Mouse (Mus musculus): ENCODE measurements around the gene Zc3h12d. TPM values are rescaled to one million over a fixed set of nuclear protein-coding genes. Genes with fewer than 3 reads are reported as not detected.

Zc3h12d gene
- total RNA-seq (2017): 1.4 and 2.8 TPM in 2 replicates

GRCm38 (mm10) chr10:7832171-7832676 is at the start of gene Zc3h12d:
TSS of gene Zc3h12d (plus strand) at chr10:7832470.
- ATAC-seq (replicated peaks in 1 of 2; ENCODE audit: insufficient read depth in 1 of 2, low FRiP score in 2 of 2, low TSS enrichment in 1 of 2, low read depth in 1 of 2, poor library complexity in 2 of 2, severe bottlenecking in 2 of 2): peak; percentile 74 to 77

GRCm38 (mm10) chr10:7787319-7787718 is 45.0 kb upstream of the Zc3h12d start:
- no peak for ATAC-seq (replicated peaks in 1 of 2; ENCODE audit: insufficient read depth in 1 of 2, low FRiP score in 2 of 2, low TSS enrichment in 1 of 2, low read depth in 1 of 2, poor library complexity in 2 of 2, severe bottlenecking in 2 of 2)

- ATAC-seq (replicated peaks in 1 of 2; ENCODE audit: insufficient read depth in 1 of 2, low FRiP score in 2 of 2, low TSS enrichment in 1 of 2, low read depth in 1 of 2, poor library complexity in 2 of 2, severe bottlenecking in 2 of 2): peak; percentile 25 to 61; a peak in 2 of 4 replicates
Measured at GRCm38 (mm10) chr10:7792254-7792750, 40.0 kb upstream of the Zc3h12d start.

GRCm38 (mm10) chr10:7792751-7793385 is 39.4 kb upstream of the Zc3h12d start, which contains the start of the genes Ginm1 and Ppil4:
TSS of gene Ginm1 (minus strand) at chr10:7792824.
TSS of gene Ppil4 (plus strand) at chr10:7792891.
- ATAC-seq (replicated peaks in 1 of 2; ENCODE audit: insufficient read depth in 1 of 2, low FRiP score in 2 of 2, low TSS enrichment in 1 of 2, low read depth in 1 of 2, poor library complexity in 2 of 2, severe bottlenecking in 2 of 2): peak; percentile 96 to 97

- ATAC-seq (replicated peaks in 1 of 2; ENCODE audit: insufficient read depth in 1 of 2, low FRiP score in 2 of 2, low TSS enrichment in 1 of 2, low read depth in 1 of 2, poor library complexity in 2 of 2, severe bottlenecking in 2 of 2): no peak
Measured at GRCm38 (mm10) chr10:7801258-7801657, 31.0 kb upstream of the Zc3h12d start.

- ATAC-seq (replicated peaks in 1 of 2; ENCODE audit: insufficient read depth in 1 of 2, low FRiP score in 2 of 2, low TSS enrichment in 1 of 2, low read depth in 1 of 2, poor library complexity in 2 of 2, severe bottlenecking in 2 of 2): peak; percentile 21 to 22; a peak in 1 of 4 replicates
Measured at GRCm38 (mm10) chr10:7802519-7803140, 29.6 kb upstream of the Zc3h12d start.

- ATAC-seq (replicated peaks in 1 of 2; ENCODE audit: insufficient read depth in 1 of 2, low FRiP score in 2 of 2, low TSS enrichment in 1 of 2, low read depth in 1 of 2, poor library complexity in 2 of 2, severe bottlenecking in 2 of 2): peak; percentile 53 to 85
Measured at GRCm38 (mm10) chr10:7809937-7810336, 22.3 kb upstream of the Zc3h12d start.

- ATAC-seq (replicated peaks in 1 of 2; ENCODE audit: insufficient read depth in 1 of 2, low FRiP score in 2 of 2, low TSS enrichment in 1 of 2, low read depth in 1 of 2, poor library complexity in 2 of 2, severe bottlenecking in 2 of 2): no peak
Measured at GRCm38 (mm10) chr10:7816476-7816875, 15.8 kb upstream of the Zc3h12d start.

- ATAC-seq (replicated peaks in 1 of 2; ENCODE audit: insufficient read depth in 1 of 2, low FRiP score in 2 of 2, low TSS enrichment in 1 of 2, low read depth in 1 of 2, poor library complexity in 2 of 2, severe bottlenecking in 2 of 2): no peak
Measured at GRCm38 (mm10) chr10:7818676-7819075, 13.6 kb upstream of the Zc3h12d start.

- ATAC-seq (replicated peaks in 1 of 2; ENCODE audit: insufficient read depth in 1 of 2, low FRiP score in 2 of 2, low TSS enrichment in 1 of 2, low read depth in 1 of 2, poor library complexity in 2 of 2, severe bottlenecking in 2 of 2): no peak
Measured at GRCm38 (mm10) chr10:7819156-7819555, 13.1 kb upstream of the Zc3h12d start.

GRCm38 (mm10) chr10:7819603-7820002 is 12.7 kb upstream of the Zc3h12d start:
- no peak for ATAC-seq (replicated peaks in 1 of 2; ENCODE audit: insufficient read depth in 1 of 2, low FRiP score in 2 of 2, low TSS enrichment in 1 of 2, low read depth in 1 of 2, poor library complexity in 2 of 2, severe bottlenecking in 2 of 2)

- no peak for ATAC-seq (replicated peaks in 1 of 2; ENCODE audit: insufficient read depth in 1 of 2, low FRiP score in 2 of 2, low TSS enrichment in 1 of 2, low read depth in 1 of 2, poor library complexity in 2 of 2, severe bottlenecking in 2 of 2)
Measured at GRCm38 (mm10) chr10:7820171-7820570, 12.1 kb upstream of the Zc3h12d start.

- no peak for ATAC-seq (replicated peaks in 1 of 2; ENCODE audit: insufficient read depth in 1 of 2, low FRiP score in 2 of 2, low TSS enrichment in 1 of 2, low read depth in 1 of 2, poor library complexity in 2 of 2, severe bottlenecking in 2 of 2)
Measured at GRCm38 (mm10) chr10:7821981-7822380, 10.3 kb upstream of the Zc3h12d start.

- no peak for ATAC-seq (replicated peaks in 1 of 2; ENCODE audit: insufficient read depth in 1 of 2, low FRiP score in 2 of 2, low TSS enrichment in 1 of 2, low read depth in 1 of 2, poor library complexity in 2 of 2, severe bottlenecking in 2 of 2)
Measured at GRCm38 (mm10) chr10:7824663-7825280, 7.5 kb upstream of the Zc3h12d start.

GRCm38 (mm10) chr10:7825281-7825665 is 7.0 kb upstream of the Zc3h12d start:
- ATAC-seq (replicated peaks in 1 of 2; ENCODE audit: insufficient read depth in 1 of 2, low FRiP score in 2 of 2, low TSS enrichment in 1 of 2, low read depth in 1 of 2, poor library complexity in 2 of 2, severe bottlenecking in 2 of 2): no peak

- no peak for ATAC-seq (replicated peaks in 1 of 2; ENCODE audit: insufficient read depth in 1 of 2, low FRiP score in 2 of 2, low TSS enrichment in 1 of 2, low read depth in 1 of 2, poor library complexity in 2 of 2, severe bottlenecking in 2 of 2)
Measured at GRCm38 (mm10) chr10:7826106-7826505, 6.2 kb upstream of the Zc3h12d start.

- ATAC-seq (replicated peaks in 1 of 2; ENCODE audit: insufficient read depth in 1 of 2, low FRiP score in 2 of 2, low TSS enrichment in 1 of 2, low read depth in 1 of 2, poor library complexity in 2 of 2, severe bottlenecking in 2 of 2): no peak; a peak in 1 of 4 replicates
Measured at GRCm38 (mm10) chr10:7833377-7834165, 1.3 kb downstream of the Zc3h12d start.

All from hematopoietic stem cell, adult 5-6 weeks (primary cell).